Mouse (Mus musculus) hindbrain, embryonic 15.5 days (tissue): ENCODE results near the gene Ckap4. TPM values are rescaled to one million over a fixed set of nuclear protein-coding genes. Genes with fewer than 3 reads are reported as not detected.

Experiments
- ATAC-seq: fragments of 200-750 bp; cut with Nextera tagmentation; 2 replicates; pipeline ENCODE4 v1.8.0; 2017; ENCODE audit warnings: low read depth, moderate number of reproducible peaks, moderate TSS enrichment; ENCODE audit not compliant: low FRiP score
- H3K27ac ChIP-seq: fragments of 300-500 bp; sonication (generic); replicated peaks from 2 replicates; pipeline ENCODE4 v1.5.1; 2015; ENCODE audit warnings: mild to moderate bottlenecking, inconsistent platforms
- H3K27me3 ChIP-seq: fragments of 300-500 bp; sonication (generic); 2 replicates; pipeline ENCODE4 v1.6.1; 2015; ENCODE audit warnings: control low read depth, inconsistent platforms
- H3K36me3 ChIP-seq: fragments of 300-500 bp; sonication (generic); 2 replicates; pipeline ENCODE4 v1.6.1; 2015; ENCODE audit warnings: control low read depth, inconsistent platforms
- H3K4me1 ChIP-seq: fragments of 300-500 bp; sonication (generic); replicated peaks from 2 replicates; pipeline ENCODE4 v1.6.1; 2015; ENCODE audit warnings: control low read depth, inconsistent platforms
- H3K4me2 ChIP-seq: fragments of 300-500 bp; sonication (generic); 2 replicates; pipeline ENCODE4 v1.6.1; 2015; ENCODE audit warnings: moderate library complexity, mild to moderate bottlenecking, inconsistent platforms
- H3K4me3 ChIP-seq: fragments of 300-500 bp; sonication (generic); 2 replicates; pipeline ENCODE4 v1.5.1; 2015; ENCODE audit warnings: mild to moderate bottlenecking, inconsistent platforms
- H3K9ac ChIP-seq: fragments of 300-500 bp; sonication (generic); 2 replicates; pipeline ENCODE4 v1.6.1; 2015; ENCODE audit warnings: inconsistent platforms
- H3K9me3 ChIP-seq: fragments of 300-500 bp; sonication (generic); 2 replicates; pipeline ENCODE4 v1.6.1; 2016; ENCODE audit warnings: control low read depth, inconsistent platforms
- WGBS: fragments of 180-500 bp; shearing (Covaris S2); methylation state at CpG from one replicate; pipeline ENCODE4 v1.1.7; 2015; 5-methylcytosine and 5-hydroxymethylcytosine counted together
- polyA plus RNA-seq: library from polyadenylated mRNA; unstranded; fragments of >200 nt; fragmentation: Nextera tagmentation; extraction: Ambion mirVana; gene quantifications from 2 replicates; pipeline ENCODE4 v1.2.1, GENCODE M21; 2015

The Ckap4 gene
- polyA plus RNA-seq = 55.6 and 59.2 TPM in 2 replicates

GRCm38 (mm10) chr10:84533912-84534671 is at the start of gene Ckap4:
TSS of gene Ckap4 (minus strand) at chr10:84534062.
- H3K36me3 ChIP-seq = no peaks in the 10 kb centered on the region
- peak within 1 kb of the TSS; percentile 67 for H3K4me3 ChIP-seq
- H3K4me2 ChIP-seq = peak within 1 kb of the TSS; percentile 64
- H3K9ac ChIP-seq = peak within 1 kb of the TSS; percentile 74
- WGBS = under 1% methylated on average over 39 of the region's 64 CpGs
- H3K27me3 ChIP-seq = no peaks in the 10 kb centered on the region
- ATAC-seq = peak; percentile 84
- H3K27ac ChIP-seq = peak within 1 kb of the TSS; percentile 88
- no peaks in the 10 kb centered on the region for H3K9me3 ChIP-seq
- H3K4me1 ChIP-seq = peaks cover 35% of the 10 kb centered on the region

GRCm38 (mm10) chr10:84582236-84582635 is 48.4 kb upstream of the Ckap4 start:
- no peaks in the 10 kb centered on the region for H3K27me3 ChIP-seq
- no peaks in the 10 kb centered on the region for H3K36me3 ChIP-seq
- no peak overlapping the region for H3K4me2 ChIP-seq
- no peaks in the 10 kb centered on the region for H3K9me3 ChIP-seq
- no peak overlapping the region for H3K4me3 ChIP-seq
- H3K9ac ChIP-seq = no peak overlapping the region
- 74% methylated on average over 7 of the region's 7 CpGs for WGBS
- no peak for ATAC-seq
- H3K27ac ChIP-seq = no peak overlapping the region
- peaks cover 9% of the 10 kb centered on the region for H3K4me1 ChIP-seq

GRCm38 (mm10) chr10:84581191-84581590 is 47.3 kb upstream of the Ckap4 start:
- Histone ChIP-seq H3K4me1 (peaks cover 9% of the 10 kb centered on the region), H3K9me3 (no peaks in the 10 kb centered on the region), H3K36me3 (no peaks in the 10 kb centered on the region), H3K9ac (no peak overlapping the region), H3K4me2 (no peak overlapping the region), H3K27me3 (no peaks in the 10 kb centered on the region), H3K27ac (no peak overlapping the region), H3K4me3 (no peak overlapping the region)
- 80% methylated on average over 8 of the region's 8 CpGs for WGBS
- no peak for ATAC-seq

- no peaks in the 10 kb centered on the region for H3K9me3 ChIP-seq
- ATAC-seq = no peak
- 0 out of 2 replicates have a peak, but pooled peaks cover 3% of the 10 kb centered on the region for H3K27me3 ChIP-seq
- 87% methylated on average over 2 of the region's 2 CpGs for WGBS
- H3K4me2 ChIP-seq = no peak overlapping the region
- no peaks in the 10 kb centered on the region for H3K36me3 ChIP-seq
- H3K4me1 ChIP-seq = peaks cover 9% of the 10 kb centered on the region
- H3K27ac ChIP-seq = no peak overlapping the region
- H3K4me3 ChIP-seq = no peak overlapping the region
- H3K9ac ChIP-seq = no peak overlapping the region
Observed at GRCm38 (mm10) chr10:84579527-84579926, 45.7 kb upstream of the Ckap4 start.

- Histone ChIP-seq H3K36me3 (no peaks in the 10 kb centered on the region), H3K9ac (no peak overlapping the region), H3K9me3 (no peaks in the 10 kb centered on the region), H3K4me2 (no peak overlapping the region), H3K27ac (no peak overlapping the region), H3K4me1 (peaks cover 9% of the 10 kb centered on the region), H3K4me3 (no peak overlapping the region), H3K27me3 (0 out of 2 replicates have a peak, but pooled peaks cover 3% of the 10 kb centered on the region)
- ATAC-seq = no peak
- 85% methylated on average over 10 of the region's 10 CpGs for WGBS
Observed at GRCm38 (mm10) chr10:84578738-84579137, 44.9 kb upstream of the Ckap4 start.

GRCm38 (mm10) chr10:84577071-84577727 is 43.3 kb upstream of the Ckap4 start:
- Histone ChIP-seq H3K9me3 (no peaks in the 10 kb centered on the region), H3K4me1 (peaks cover 9% of the 10 kb centered on the region), H3K9ac (peak overlapping the region; percentile 69), H3K27ac (peak overlapping the region; percentile 80), H3K4me2 (peak overlapping the region; percentile 83), H3K4me3 (peak overlapping the region; percentile 98), H3K36me3 (no peaks in the 10 kb centered on the region), H3K27me3 (0 out of 2 replicates have a peak, but pooled peaks cover 3% of the 10 kb centered on the region)
- 3% methylated on average over 36 of the region's 38 CpGs for WGBS
- peak; percentile 49; the same call in 1 of the 2 replicates for ATAC-seq

GRCm38 (mm10) chr10:84576395-84577070 is 42.7 kb upstream of the Ckap4 start, which contains the start of gene Tcp11l2:
TSS of gene Tcp11l2 (plus strand) at chr10:84576626.
- Histone ChIP-seq H3K4me3 (peak within 1 kb of the TSS; percentile 98), H3K9me3 (no peaks in the 10 kb centered on the region), H3K27ac (peak within 1 kb of the TSS; percentile 80), H3K27me3 (0 out of 2 replicates have a peak, but pooled peaks cover 3% of the 10 kb centered on the region), H3K4me1 (peaks cover 9% of the 10 kb centered on the region), H3K4me2 (peak within 1 kb of the TSS; percentile 83), H3K36me3 (no peaks in the 10 kb centered on the region), H3K9ac (peak within 1 kb of the TSS; percentile 69)
- under 1% methylated on average over 46 of the region's 46 CpGs for WGBS
- ATAC-seq = peak; percentile 99

GRCm38 (mm10) chr10:84576029-84576394 is 42.1 kb upstream of the Ckap4 start:
- 0 out of 2 replicates have a peak, but pooled peaks cover 3% of the 10 kb centered on the region for H3K27me3 ChIP-seq
- H3K4me3 ChIP-seq = peak overlapping the region; percentile 98
- H3K9ac ChIP-seq = peak overlapping the region; percentile 69
- H3K9me3 ChIP-seq = no peaks in the 10 kb centered on the region
- H3K4me2 ChIP-seq = peak overlapping the region; percentile 83
- peaks cover 9% of the 10 kb centered on the region for H3K4me1 ChIP-seq
- no peaks in the 10 kb centered on the region for H3K36me3 ChIP-seq
- ATAC-seq = peak; percentile 90
- H3K27ac ChIP-seq = peak overlapping the region; percentile 80; the same call in 1 of the 2 replicates
- under 1% methylated on average over 14 of the region's 14 CpGs for WGBS

- Histone ChIP-seq H3K4me1 (peaks cover 9% of the 10 kb centered on the region), H3K27me3 (0 out of 2 replicates have a peak, but pooled peaks cover 3% of the 10 kb centered on the region), H3K27ac (no peak overlapping the region), H3K9ac (no peak overlapping the region), H3K36me3 (no peaks in the 10 kb centered on the region), H3K4me2 (no peak overlapping the region), H3K9me3 (no peaks in the 10 kb centered on the region), H3K4me3 (no peak overlapping the region)
- no peak for ATAC-seq
- 75% methylated on average over 5 of the region's 5 CpGs for WGBS
Observed at GRCm38 (mm10) chr10:84573671-84574420, 40.0 kb upstream of the Ckap4 start.

- Histone ChIP-seq H3K27me3 (0 out of 2 replicates have a peak, but pooled peaks cover 3% of the 10 kb centered on the region), H3K4me1 (no peaks in the 10 kb centered on the region), H3K4me2 (no peak overlapping the region), H3K9ac (no peak overlapping the region), H3K27ac (no peak overlapping the region), H3K4me3 (no peak overlapping the region), H3K36me3 (no peaks in the 10 kb centered on the region), H3K9me3 (no peaks in the 10 kb centered on the region)
- WGBS = 85% methylated on average over 10 of the region's 10 CpGs
- ATAC-seq = no peak
Observed at GRCm38 (mm10) chr10:84571052-84571639, 37.3 kb upstream of the Ckap4 start.

- Histone ChIP-seq H3K36me3 (no peaks in the 10 kb centered on the region), H3K27ac (no peak overlapping the region), H3K4me2 (no peak overlapping the region), H3K27me3 (no peaks in the 10 kb centered on the region), H3K4me3 (no peak overlapping the region), H3K4me1 (no peaks in the 10 kb centered on the region), H3K9ac (no peak overlapping the region), H3K9me3 (no peaks in the 10 kb centered on the region)
- ATAC-seq = no peak
- WGBS = 81% methylated on average over 8 of the region's 8 CpGs
Observed at GRCm38 (mm10) chr10:84564427-84564826, 30.6 kb upstream of the Ckap4 start.
